Mouse (Mus musculus) cerebellum, adult 2 months (tissue): Measurements from ENCODE around the gene Zswim4.

Experiments used
- CTCF ChIP-seq: fragments of 200-500 bp; IDR thresholded peaks from 2 replicates; pipeline ENCODE4 v1.5.1; 2011; ENCODE audit warnings: low read depth, mild to moderate bottlenecking, control low read depth, low read length, moderate library complexity, borderline replicate concordance; ENCODE audit not compliant: insufficient read depth
- POLR2A ChIP-seq: fragments of 200-500 bp; IDR thresholded peaks from 2 replicates; pipeline ENCODE4 v1.6.1; 2011; ENCODE audit warnings: low read length, control low read depth, borderline replicate concordance; ENCODE audit not compliant: insufficient read depth

DNA sequence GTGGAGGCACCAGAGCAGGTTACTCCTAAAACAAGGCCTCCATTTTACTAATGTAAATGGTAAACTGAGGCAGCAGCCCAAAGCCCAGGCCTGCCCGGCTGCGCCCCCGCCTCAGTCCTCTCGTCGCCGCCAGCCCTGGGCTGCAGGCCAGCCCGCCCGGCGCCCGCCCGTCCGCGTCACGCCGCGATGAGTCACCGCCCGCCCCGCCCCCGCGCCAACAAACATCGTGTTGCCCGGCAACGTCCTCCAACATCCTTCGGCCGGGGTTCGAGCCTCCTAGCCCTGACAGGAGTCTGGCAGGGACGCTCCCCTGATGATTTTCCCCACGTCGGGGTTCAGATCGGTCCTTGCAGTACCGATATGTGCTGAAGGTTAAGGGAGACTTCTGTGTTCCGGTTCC is 44.3 kb downstream of the Zswim4 start:
- TF ChIP-seq CTCF (no peak), POLR2A (no peak)
